Mouse (Mus musculus): ENCODE results near the gene Gm49510.

DNA sequence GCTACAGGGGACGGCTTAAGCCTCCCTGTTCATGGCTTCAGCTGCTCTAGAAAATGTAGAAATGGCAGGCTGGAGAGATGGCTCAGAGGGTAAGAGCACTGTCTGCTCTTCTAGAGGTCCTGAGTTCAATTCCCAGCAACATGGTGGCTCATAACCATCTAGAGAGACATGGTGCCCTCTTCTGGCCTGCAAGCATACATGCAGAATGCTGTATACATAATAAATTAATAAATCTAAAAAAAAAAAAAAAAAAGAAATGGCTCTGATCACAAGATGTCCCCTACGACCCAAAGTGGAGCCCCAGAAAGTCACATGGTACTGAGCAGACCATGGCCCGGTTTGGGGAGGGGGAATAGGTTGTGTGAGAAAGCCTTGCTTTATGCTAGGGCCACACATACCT, 56.2 kb downstream of the Gm49510 start:
- no peak for TF ChIP-seq ZNF384 (IDR thresholded peaks at IDR 0.05; ENCODE audit: low read depth, low read length)
- no peak for TF ChIP-seq ZC3H11A (IDR thresholded peaks at IDR 0.05; ENCODE audit: borderline replicate concordance, low read depth, low read length)
- no peak for TF ChIP-seq CHD2 (IDR thresholded peaks at IDR 0.05; ENCODE audit: low read depth, low read length)
- TF ChIP-seq HCFC1 (IDR thresholded peaks at IDR 0.05; ENCODE audit: borderline replicate concordance, insufficient read depth, low read length) = no peak
- no peak for TF ChIP-seq MAFK (IDR thresholded peaks at IDR 0.05; ENCODE audit: insufficient read depth, low read depth, low read length)
